Mouse (Mus musculus): Measurements from ENCODE around the gene Prim2. TPM values are rescaled to one million over a fixed set of nuclear protein-coding genes. Genes with fewer than 3 reads are reported as not detected.

Gene Prim2
- polyA plus RNA-seq, 2 experiments, result 32.5 to 34.1 TPM

- 85% methylated on average over 3 of the region's 3 CpGs for WGBS
- Histone ChIP-seq H3K36me3 (ENCODE audit: control insufficient read depth, insufficient read depth, low read length) (no peaks in the 10 kb centered on the region), H3K4me1 (ENCODE audit: control insufficient read depth, insufficient read depth, low read length) (0 out of 2 replicates have a peak, but pooled peaks cover 2% of the 10 kb centered on the region), H3K9ac (ENCODE audit: low read depth, low read length, severe bottlenecking) (no peak overlapping the region), H3K4me3 (replicated peaks; ENCODE audit: low read length) (no peak overlapping the region), H3K4me2 (replicated peaks; ENCODE audit: low read depth, low read length, severe bottlenecking) (no peak overlapping the region), H3K27ac (replicated peaks; ENCODE audit: low read depth, low read length) (no peak overlapping the region), H3K9me3 (ENCODE audit: control insufficient read depth, low read length) (no peaks in the 10 kb centered on the region), H3K27me3 (ENCODE audit: control insufficient read depth, insufficient read depth, low read length) (no peaks in the 10 kb centered on the region)
- DNase-seq (ENCODE audit: low spot score), result no peak
- no peak for ATAC-seq (ENCODE audit: low FRiP score, low read depth)
- TF ChIP-seq POLR2A (IDR thresholded peaks at IDR 0.05; ENCODE audit: borderline replicate concordance, extremely low read depth, insufficient read depth, insufficient read length), result no peak
These were observed 31.6 kb upstream of the Prim2 start for GRCm38 (mm10) chr1:33701244-33701643.

GRCm38 (mm10) chr1:33696016-33696415, 26.4 kb upstream of the Prim2 start:
- 76% methylated on average over 2 of the region's 2 CpGs for WGBS
- Histone ChIP-seq H3K4me1 (ENCODE audit: control insufficient read depth, insufficient read depth, low read length) (0 out of 2 replicates have a peak, but pooled peaks cover 2% of the 10 kb centered on the region), H3K4me3 (replicated peaks; ENCODE audit: low read length) (no peak overlapping the region), H3K9me3 (ENCODE audit: control insufficient read depth, low read length) (no peaks in the 10 kb centered on the region), H3K27ac (replicated peaks; ENCODE audit: low read depth, low read length) (no peak overlapping the region), H3K36me3 (ENCODE audit: control insufficient read depth, insufficient read depth, low read length) (no peaks in the 10 kb centered on the region), H3K4me2 (replicated peaks; ENCODE audit: low read depth, low read length, severe bottlenecking) (no peak overlapping the region), H3K9ac (ENCODE audit: low read depth, low read length, severe bottlenecking) (no peak overlapping the region), H3K27me3 (ENCODE audit: control insufficient read depth, insufficient read depth, low read length) (no peaks in the 10 kb centered on the region)
- ATAC-seq (ENCODE audit: low FRiP score, low read depth) (no peak), DNase-seq (ENCODE audit: low spot score) (no peak)
- TF ChIP-seq POLR2A (IDR thresholded peaks at IDR 0.05; ENCODE audit: borderline replicate concordance, extremely low read depth, insufficient read depth, insufficient read length), result no peak

GRCm38 (mm10) chr1:33693893-33694292, 24.3 kb upstream of the Prim2 start:
- H3K36me3 ChIP-seq (ENCODE audit: control insufficient read depth, insufficient read depth, low read length), result no peaks in the 10 kb centered on the region
- DNase-seq (ENCODE audit: low spot score) (no peak), ATAC-seq (ENCODE audit: low FRiP score, low read depth) (no peak)
- TF ChIP-seq POLR2A (IDR thresholded peaks at IDR 0.05; ENCODE audit: borderline replicate concordance, extremely low read depth, insufficient read depth, insufficient read length), result no peak
- H3K4me3 ChIP-seq (replicated peaks; ENCODE audit: low read length), result no peak overlapping the region
- H3K27ac ChIP-seq (replicated peaks; ENCODE audit: low read depth, low read length), result no peak overlapping the region
- H3K4me2 ChIP-seq (replicated peaks; ENCODE audit: low read depth, low read length, severe bottlenecking), result no peak overlapping the region
- 72% methylated on average over 3 of the region's 3 CpGs for WGBS
- H3K9me3 ChIP-seq (ENCODE audit: control insufficient read depth, low read length), result no peaks in the 10 kb centered on the region
- no peaks in the 10 kb centered on the region for H3K27me3 ChIP-seq (ENCODE audit: control insufficient read depth, insufficient read depth, low read length)
- 0 out of 2 replicates have a peak, but pooled peaks cover 2% of the 10 kb centered on the region for H3K4me1 ChIP-seq (ENCODE audit: control insufficient read depth, insufficient read depth, low read length)
- no peak overlapping the region for H3K9ac ChIP-seq (ENCODE audit: low read depth, low read length, severe bottlenecking)

- H3K27me3 ChIP-seq (ENCODE audit: control insufficient read depth, insufficient read depth, low read length), result no peaks in the 10 kb centered on the region
- H3K9ac ChIP-seq (ENCODE audit: low read depth, low read length, severe bottlenecking), result no peak overlapping the region
- 47% methylated on average over 4 of the region's 4 CpGs for WGBS
- no peak for ATAC-seq (ENCODE audit: low FRiP score, low read depth)
- H3K4me1 ChIP-seq (ENCODE audit: control insufficient read depth, insufficient read depth, low read length), result peaks cover 3% of the 10 kb centered on the region; the same call in 1 of the 2 replicates
- H3K4me3 ChIP-seq (replicated peaks; ENCODE audit: low read length), result no peak overlapping the region
- no peaks in the 10 kb centered on the region for H3K9me3 ChIP-seq (ENCODE audit: control insufficient read depth, low read length)
- H3K4me2 ChIP-seq (replicated peaks; ENCODE audit: low read depth, low read length, severe bottlenecking), result no peak overlapping the region
- H3K27ac ChIP-seq (replicated peaks; ENCODE audit: low read depth, low read length), result no peak overlapping the region
- H3K36me3 ChIP-seq (ENCODE audit: control insufficient read depth, insufficient read depth, low read length), result no peaks in the 10 kb centered on the region
- no peak for DNase-seq (ENCODE audit: low spot score)
- TF ChIP-seq POLR2A (IDR thresholded peaks at IDR 0.05; ENCODE audit: borderline replicate concordance, extremely low read depth, insufficient read depth, insufficient read length), result no peak
These were observed 20.5 kb upstream of the Prim2 start for GRCm38 (mm10) chr1:33690087-33690448.

- Histone ChIP-seq H3K9ac (ENCODE audit: low read depth, low read length, severe bottlenecking) (no peak overlapping the region), H3K4me1 (ENCODE audit: control insufficient read depth, insufficient read depth, low read length) (peaks cover 3% of the 10 kb centered on the region; the same call in 1 of the 2 replicates), H3K4me3 (replicated peaks; ENCODE audit: low read length) (no peak overlapping the region), H3K36me3 (ENCODE audit: control insufficient read depth, insufficient read depth, low read length) (no peaks in the 10 kb centered on the region), H3K27me3 (ENCODE audit: control insufficient read depth, insufficient read depth, low read length) (no peaks in the 10 kb centered on the region), H3K9me3 (ENCODE audit: control insufficient read depth, low read length) (no peaks in the 10 kb centered on the region), H3K27ac (replicated peaks; ENCODE audit: low read depth, low read length) (no peak overlapping the region), H3K4me2 (replicated peaks; ENCODE audit: low read depth, low read length, severe bottlenecking) (no peak overlapping the region)
- DNase-seq (ENCODE audit: low spot score) (no peak), ATAC-seq (ENCODE audit: low FRiP score, low read depth) (no peak)
- 66% methylated on average over 8 of the region's 8 CpGs for WGBS
- no peak for TF ChIP-seq POLR2A (IDR thresholded peaks at IDR 0.05; ENCODE audit: borderline replicate concordance, extremely low read depth, insufficient read depth, insufficient read length)
These were observed 20.0 kb upstream of the Prim2 start for GRCm38 (mm10) chr1:33689446-33690086.

All from limb, embryonic 14.5 days (tissue).